Mouse (Mus musculus) bone marrow macrophage, adult 2 months (primary cell): ENCODE measurements at regions not wholly inside any gene's neighbourhood (a gene's known extent, or its start where the extent isn't known, plus 50 kb on each side); places are given as distances from the start of the nearest gene placed in this dataset.

Experiments used
- H3K27ac ChIP-seq: 2 replicates; pipeline ENCODE4 v1.5.1; 2012; ENCODE audit warnings: low read depth, low read length; ENCODE audit not compliant: insufficient read depth
- H3K4me1 ChIP-seq: 2 replicates; pipeline ENCODE4 v1.6.1; 2012; ENCODE audit warnings: low read length; ENCODE audit not compliant: control insufficient read depth, insufficient read depth
- H3K4me3 ChIP-seq: 2 replicates; pipeline ENCODE4 v1.5.1; 2012; ENCODE audit warnings: mild to moderate bottlenecking, low read length, moderate library complexity; ENCODE audit not compliant: insufficient read depth
- CTCF ChIP-seq: IDR thresholded peaks from 2 replicates; pipeline ENCODE4 v1.5.1; 2012; ENCODE audit warnings: low read depth, mild to moderate bottlenecking, low read length, moderate library complexity
- POLR2A ChIP-seq: IDR thresholded peaks from 2 replicates; pipeline ENCODE4 v1.6.1; 2012; ENCODE audit warnings: mild to moderate bottlenecking, low read depth, low read length, borderline replicate concordance

- no peaks in the 10 kb centered on the region for H3K4me1 ChIP-seq
- TF ChIP-seq CTCF (no peak), POLR2A (no peak)
- no peak overlapping the region for H3K27ac ChIP-seq
- no peak overlapping the region for H3K4me3 ChIP-seq
Measured at GRCm38 (mm10) chr19:26531390-26531789, 73.5 kb upstream of the Smarca2 start.

- Histone ChIP-seq H3K27ac (no peak overlapping the region), H3K4me1 (no peaks in the 10 kb centered on the region), H3K4me3 (no peak overlapping the region)
- TF ChIP-seq POLR2A (no peak), CTCF (no peak)
Measured at GRCm38 (mm10) chr19:26532509-26532908, 72.3 kb upstream of the Smarca2 start.

- H3K27ac ChIP-seq = no peak overlapping the region
- no peak overlapping the region for H3K4me3 ChIP-seq
- TF ChIP-seq POLR2A = no peak
- no peak for TF ChIP-seq CTCF
- no peaks in the 10 kb centered on the region for H3K4me1 ChIP-seq
Measured at GRCm38 (mm10) chr19:26545671-26546070, 59.2 kb upstream of the Smarca2 start.

GRCm38 (mm10) chr19:26547522-26547921 lies 57.3 kb upstream of the Smarca2 start:
- TF ChIP-seq CTCF (no peak), POLR2A (no peak)
- Histone ChIP-seq H3K4me3 (no peak overlapping the region), H3K4me1 (no peaks in the 10 kb centered on the region), H3K27ac (no peak overlapping the region)

- H3K4me3 ChIP-seq = no peak overlapping the region
- no peak overlapping the region for H3K27ac ChIP-seq
- H3K4me1 ChIP-seq = no peaks in the 10 kb centered on the region
- TF ChIP-seq POLR2A = no peak
- no peak for TF ChIP-seq CTCF
Measured at GRCm38 (mm10) chr19:26548562-26549270, 56.1 kb upstream of the Smarca2 start.

- no peak for TF ChIP-seq POLR2A
- no peak for TF ChIP-seq CTCF
- H3K4me1 ChIP-seq = no peaks in the 10 kb centered on the region
Measured at GRCm38 (mm10) chr19:26550299-26550698, 54.6 kb upstream of the Smarca2 start.

More at GRCm38 (mm10) chr19:26550299-26550698, 54.6 kb upstream of the Smarca2 start:
- no peak overlapping the region for H3K4me3 ChIP-seq
- H3K27ac ChIP-seq = no peak overlapping the region
